Mouse (Mus musculus): Measurements from ENCODE around the gene Cenpf.

DNA sequence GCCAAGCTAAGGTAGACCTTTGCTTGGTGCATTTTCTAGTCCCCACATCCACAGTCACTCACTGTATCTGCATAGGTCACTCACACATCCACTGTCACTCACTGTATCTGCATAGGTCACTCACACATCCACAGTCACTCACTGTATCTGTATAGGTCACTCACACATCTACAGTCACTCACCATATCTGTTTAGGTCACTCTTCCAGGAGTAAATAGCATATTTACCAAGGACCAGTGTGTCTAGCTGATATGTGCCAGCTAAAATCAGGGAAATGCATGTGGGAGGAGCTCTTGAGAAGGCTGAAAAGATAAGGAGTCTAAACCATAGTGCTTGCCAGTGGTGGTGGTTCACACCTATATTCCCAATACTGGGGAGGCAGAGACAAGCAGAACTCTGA, 7.4 kb upstream of the Cenpf start:
- TF ChIP-seq POLR2A (IDR thresholded peaks at IDR 0.05; ENCODE audit: insufficient read depth, low read length) (no peak), EP300 (IDR thresholded peaks at IDR 0.05; ENCODE audit: insufficient read depth, low read depth, low read length) (no peak), CTCF (IDR thresholded peaks at IDR 0.05; ENCODE audit: low read depth, low read length) (no peak)

All from ES-Bruce4 (cell line).